Mouse (Mus musculus) left cerebral cortex, adult 6 months (tissue): Measurements from ENCODE around the gene Rnf2. TPM values are rescaled to one million over a fixed set of nuclear protein-coding genes. Genes with fewer than 3 reads are reported as not detected.

Source experiments
- long read RNA-seq, 2 experiments: library from polyadenylated mRNA; unstranded; transcript quantifications; one replicate each; pipeline ENCODE4 v2.0.0; 2019 to 2020
- polyA plus RNA-seq: library from polyadenylated mRNA; unstranded; fragments of <200 nt; fragmentation: Nextera tagmentation; gene quantifications from 2 replicates; pipeline ENCODE4 v1.2.3, GENCODE M21; 2021

The Rnf2 gene
- polyA plus RNA-seq, result 18.4 and 20.4 TPM in 2 replicates
- long read RNA-seq, experiment 1, transcript Rnf2-201 (7 exons, 3,160 nt), result major isoform, 128 of 153 reads
- long read RNA-seq, experiment 1, partial matches to known transcripts, result 9 of 153 reads
- long read RNA-seq, experiment 1, other reads (novel, unspliced or antisense), result 11 of 153 reads
- long read RNA-seq, experiment 2, transcript Rnf2-201 (7 exons, 3,160 nt), result major isoform, 23 of 32 reads
- long read RNA-seq, experiment 2, partial matches to known transcripts, result 5 of 32 reads
- long read RNA-seq, experiment 2, other reads (novel, unspliced or antisense), result 4 of 32 reads

GRCm38 (mm10) chr1:151500531-151501361, at the start of gene Rnf2:
TSS of gene Rnf2 (minus strand) at chr1:151500955.

GRCm38 (mm10) chr1:151428263-151429221, 72.2 kb downstream of the Rnf2 start, which contains the start of the genes Swt1 and Trmt1l:
TSS of gene Swt1 (minus strand) at chr1:151428455.
TSS of gene Trmt1l (plus strand) at chr1:151428542.

Other genes starting within 250 kb of the Rnf2 start
- 51.9 and 53.4 TPM in 2 replicates for gene Ivns1abp, start 156.5 kb downstream of the Rnf2 start, polyA plus RNA-seq
- 4.8 and 5.7 TPM in 2 replicates for gene Swt1, start 72.5 kb downstream of the Rnf2 start, polyA plus RNA-seq
- gene Trmt1l, start 72.4 kb downstream of the Rnf2 start, polyA plus RNA-seq, result 14.0 and 15.7 TPM in 2 replicates
- gene Fam129a, start 70.2 kb upstream of the Rnf2 start, polyA plus RNA-seq, result 0.61 and 1.2 TPM in 2 replicates